Comparison of ENCODE assay signal across 8 mouse cellular contexts in genomic region chr8:84799999-84800831, GRCm38 (mm10). TPM values are rescaled to one million over a fixed set of nuclear protein-coding genes. Genes with fewer than 3 reads are reported as not detected.
A peak's percentile ranks its signal among the peaks of the same experiment; 100 is the strongest.
DNase-seq lines count a peak whose midpoint lies in the region; ATAC-seq and TF ChIP-seq lines count a peak whose summit lies in the region.

Nfix (minus strand) TSS chr8:84800344.

- H3K36me3 ChIP-seq in CH12.LX (replicated peaks in 1 of 2; ENCODE audit: control insufficient read depth in 1 of 2, insufficient read depth in 1 of 2, low read length in 1 of 2), result no peaks in the 10 kb centered on the region
- H3K36me3 ChIP-seq in heart, embryonic 15.5 days, result peaks cover 3% of the 10 kb centered on the region; the same call in 1 of the 2 replicates
- H3K36me3 ChIP-seq in liver, embryonic 14.5 days (replicated peaks; ENCODE audit: control insufficient read depth, insufficient read depth, low read depth), result no peaks in the 10 kb centered on the region
- H3K36me3 ChIP-seq in neural tube, embryonic 11.5 days (ENCODE audit: control insufficient read depth, insufficient read depth, low read length), result no peaks in the 10 kb centered on the region

- TF ChIP-seq RAD21 in CH12.LX (IDR thresholded peaks at IDR 0.05; ENCODE audit: low read depth, low read length), result no peak

- WGBS in heart, embryonic 15.5 days, result 2% methylated on average over 30 of the region's 125 CpGs
- 2% methylated on average over 86 of the region's 125 CpGs for WGBS in liver, embryonic 14.5 days (ENCODE audit: insufficient replicate concordance)
- WGBS in neural tube, embryonic 11.5 days, result 2% methylated on average over 61 of the region's 125 CpGs

- peak within 1 kb of the TSS; percentile 84 for H3K4me2 ChIP-seq in CH12.LX (ENCODE audit: insufficient read depth, low read depth, poor library complexity, severe bottlenecking)
- H3K4me2 ChIP-seq in heart, embryonic 15.5 days, result peak within 1 kb of the TSS; percentile 93
- H3K4me2 ChIP-seq in liver, embryonic 14.5 days (ENCODE audit: low read depth), result peak within 1 kb of the TSS; percentile 98
- peak within 1 kb of the TSS; percentile 94 for H3K4me2 ChIP-seq in neural tube, embryonic 11.5 days (ENCODE audit: low read depth)

- no peak for TF ChIP-seq POLR2A in CH12.LX (IDR thresholded peaks at IDR 0.05; ENCODE audit: low read depth, low read length)
- TF ChIP-seq POLR2A in embryonic fibroblast, embryonic 13.5 days (IDR thresholded peaks at IDR 0.05; ENCODE audit: low read depth, low read length), result peak; percentile 47; the same call in 1 of the 2 replicates

- TF ChIP-seq EP300 in CH12.LX (IDR thresholded peaks at IDR 0.05; ENCODE audit: low read length), result no peak
- TF ChIP-seq EP300 in liver, embryonic 14.5 days (IDR thresholded peaks at IDR 0.05; ENCODE audit: low read depth), result no peak

- H3K9me3 ChIP-seq in CH12.LX (replicated peaks; ENCODE audit: low read length), result peaks cover 7% of the 10 kb centered on the region
- H3K9me3 ChIP-seq in heart, embryonic 15.5 days (replicated peaks), result no peaks in the 10 kb centered on the region
- no peaks in the 10 kb centered on the region for H3K9me3 ChIP-seq in liver, embryonic 14.5 days (ENCODE audit: control insufficient read depth, low read length)
- no peaks in the 10 kb centered on the region for H3K9me3 ChIP-seq in neural tube, embryonic 11.5 days (ENCODE audit: control insufficient read depth, low read length)

- no peak for DNase-seq in CH12.LX (ENCODE audit: extremely low read depth)
- DNase-seq in adrenal gland, adult (ENCODE audit: inconsistent age in 2 of 2, low spot score in 1 of 2), result peak; percentile 73 to 90
- DNase-seq in kidney, postnatal 10 days, result peak; percentile 84
- DNase-seq in liver, embryonic 14.5 days (ENCODE audit: low read depth in 3 of 3, low spot score in 3 of 3), result no peak
- no peak for DNase-seq in neural tube, embryonic 11.5 days (ENCODE audit: low spot score)
- DNase-seq in c-Kit-positive CD71-positive TER-119-positive erythroid progenitor cells, embryonic 14.5 days (ENCODE audit: low spot score), result no peak

- TF ChIP-seq CTCF in CH12.LX (conservative IDR thresholded peaks at IDR 0.05 in 1 of 2, IDR thresholded peaks at IDR 0.05 in 1 of 2; ENCODE audit: low read depth in 2 of 2, low read length in 2 of 2), result no peak
- TF ChIP-seq CTCF in embryonic fibroblast, embryonic 13.5 days (IDR thresholded peaks at IDR 0.05; ENCODE audit: borderline replicate concordance, insufficient read depth, low read length), result no peak; the same call in 1 of the 2 replicates
- no peak for TF ChIP-seq CTCF in liver, embryonic 14.5 days (IDR thresholded peaks at IDR 0.05; ENCODE audit: low read depth)

- H3K9ac ChIP-seq in CH12.LX (ENCODE audit: insufficient read depth, low read depth), result peak within 1 kb of the TSS; percentile 16; the same call in 1 of the 2 replicates
- H3K9ac ChIP-seq in heart, embryonic 15.5 days, result peak within 1 kb of the TSS; percentile 96
- peak within 1 kb of the TSS; percentile 63 for H3K9ac ChIP-seq in liver, embryonic 14.5 days (replicated peaks)
- peak within 1 kb of the TSS; percentile 76 for H3K9ac ChIP-seq in neural tube, embryonic 11.5 days (ENCODE audit: low read length)

- in situ Hi-C loops in CH12.LX (cut with MboI; ENCODE audit: low pct_ligation_motif_present, low pct_unique_long_range_greater_than_20kb, low sequenced_read_pairs), result no loop called here

- peak within 1 kb of the TSS; percentile 16 to 81 (median 50) for H3K4me3 ChIP-seq in CH12.LX (replicated peaks in 1 of 3; ENCODE audit: low read depth in 2 of 3, low read length in 2 of 3, poor library complexity in 1 of 3)
- peak within 1 kb of the TSS; percentile 76 for H3K4me3 ChIP-seq in embryonic fibroblast, embryonic 13.5 days (ENCODE audit: insufficient read depth, low read length)
- peak within 1 kb of the TSS; percentile 84 for H3K4me3 ChIP-seq in heart, embryonic 15.5 days
- peak within 1 kb of the TSS; percentile 57 to 81 for H3K4me3 ChIP-seq in liver, embryonic 14.5 days (ENCODE audit: insufficient read depth in 1 of 2, low read depth in 2 of 2, low read length in 2 of 2)
- peak within 1 kb of the TSS; percentile 75 for H3K4me3 ChIP-seq in neural tube, embryonic 11.5 days (ENCODE audit: low read depth, low read length)

- ATAC-seq in heart, embryonic 15.5 days (replicated peaks; ENCODE audit: insufficient number of reproducible peaks, insufficient read depth, low FRiP score, low read depth), result peak; percentile 57
- peak; percentile 47 for ATAC-seq in liver, embryonic 14.5 days (ENCODE audit: insufficient read depth)
- peak; percentile 51; the same call in 1 of the 2 replicates for ATAC-seq in neural tube, embryonic 11.5 days (ENCODE audit: insufficient read depth, low FRiP score, low TSS enrichment)

- H3K27me3 ChIP-seq in CH12.LX (replicated peaks), result peaks cover 82% of the 10 kb centered on the region
- H3K27me3 ChIP-seq in heart, embryonic 15.5 days, result peaks cover 47% of the 10 kb centered on the region
- H3K27me3 ChIP-seq in liver, embryonic 14.5 days (ENCODE audit: control insufficient read depth, insufficient read depth, low read length), result peaks cover 46% of the 10 kb centered on the region
- peaks cover 97% of the 10 kb centered on the region for H3K27me3 ChIP-seq in neural tube, embryonic 11.5 days (ENCODE audit: control insufficient read depth, insufficient read depth, low read length)

- H3K27ac ChIP-seq in CH12.LX (ENCODE audit: insufficient read depth, low read depth), result no peak within 1 kb of the TSS
- peak within 1 kb of the TSS; percentile 51 for H3K27ac ChIP-seq in embryonic fibroblast, embryonic 13.5 days (ENCODE audit: insufficient read depth, low read length)
- H3K27ac ChIP-seq in heart, embryonic 15.5 days, result peak within 1 kb of the TSS; percentile 87
- H3K27ac ChIP-seq in liver, embryonic 14.5 days, result no peak within 1 kb of the TSS
- no peak within 1 kb of the TSS for H3K27ac ChIP-seq in neural tube, embryonic 11.5 days (ENCODE audit: low read depth, low read length)

- H3K79me2 ChIP-seq in CH12.LX (replicated peaks; ENCODE audit: control insufficient read depth, extremely low read depth, insufficient read depth, poor library complexity, severe bottlenecking), result no peaks in the 10 kb centered on the region

- dilution Hi-C loops in CH12.LX (cut with MboI; ENCODE audit: extremely low pct_ligation_motif_present, extremely low pct_unique_long_range_greater_than_20kb, low sequenced_read_pairs), result no loop called here

- peaks cover 3 to 4% of the 10 kb centered on the region in 2 experiments for H3K4me1 ChIP-seq in CH12.LX (ENCODE audit: control insufficient read depth in 1 of 2, insufficient read depth in 2 of 2)
- peaks cover 7% of the 10 kb centered on the region for H3K4me1 ChIP-seq in embryonic fibroblast, embryonic 13.5 days (ENCODE audit: control insufficient read depth, insufficient read depth, low read length)
- H3K4me1 ChIP-seq in heart, embryonic 15.5 days (replicated peaks), result peaks cover 37% of the 10 kb centered on the region
- no peaks in the 10 kb centered on the region; a peak in 1 of 4 replicates for H3K4me1 ChIP-seq in liver, embryonic 14.5 days (replicated peaks; ENCODE audit: control insufficient read depth in 2 of 2, insufficient read depth in 2 of 2, low read length in 1 of 2)
- H3K4me1 ChIP-seq in neural tube, embryonic 11.5 days (ENCODE audit: control insufficient read depth, insufficient read depth, low read length), result no peaks in the 10 kb centered on the region

TF ChIP-seq in CH12.LX, 34 proteins besides CTCF, POLR2A, EP300 and RAD21:
- TF ChIP-seq MYC (IDR thresholded peaks at IDR 0.05; ENCODE audit: low read depth, low read length), result peak; percentile 67
- no peak for TF ChIP-seq SMC3 (IDR thresholded peaks at IDR 0.05; ENCODE audit: low read depth, low read length)
- TF ChIP-seq TCF12 (IDR thresholded peaks at IDR 0.05; ENCODE audit: low read depth, low read length), result no peak
- peak; percentile 86 for TF ChIP-seq BHLHE40 (IDR thresholded peaks at IDR 0.05; ENCODE audit: low read depth, low read length)
- TF ChIP-seq CHD2 (IDR thresholded peaks at IDR 0.05; ENCODE audit: low read length), result no peak
- TF ChIP-seq JUN (IDR thresholded peaks at IDR 0.05; ENCODE audit: insufficient read depth, low read depth, low read length), result no peak
- TF ChIP-seq MAX (IDR thresholded peaks at IDR 0.05; ENCODE audit: low read length), result peak; percentile 64; the same call in 1 of the 2 replicates
- TF ChIP-seq IRF4 (IDR thresholded peaks at IDR 0.05; ENCODE audit: low read depth, low read length), result no peak
- TF ChIP-seq MAFK (IDR thresholded peaks at IDR 0.05; ENCODE audit: insufficient replicate concordance, low read length), result no peak
- no peak for TF ChIP-seq ZKSCAN1 (IDR thresholded peaks at IDR 0.05; ENCODE audit: borderline replicate concordance, low read depth, low read length)
- no peak for TF ChIP-seq PAX5 (IDR thresholded peaks at IDR 0.05; ENCODE audit: low read length)

RNA-seq across cellular contexts. Expression of gene Nfix, which starts in this region (rescaled TPM):
- 0.76 and 1.1 TPM in 2 replicates for total RNA-seq in CH12.LX (2012; rRNA removed)
- total RNA-seq in CH12.LX (2014; rRNA removed), result 0.09 and 0.19 TPM in 2 replicates
- polyA plus RNA-seq in CH12.LX (2012; ENCODE audit: insufficient read length, low read depth), result 8.6 and 10.5 TPM in 2 replicates
- 173 and 236 TPM in 2 replicates for polyA plus RNA-seq in embryonic fibroblast, embryonic 13.5 days (2011; ENCODE audit: insufficient read length, low read depth, missing spikeins)
- 15.0 and 20.8 TPM in 2 replicates for polyA plus RNA-seq in heart, embryonic 15.5 days (2015; fragmentation: Nextera tagmentation; extraction: Ambion mirVana)
- polyA plus RNA-seq in liver, embryonic 14.5 days (2012; rRNA removed), result 1.2 and 1.4 TPM in 2 replicates
- polyA plus RNA-seq in liver, embryonic 14.5 days (2014; fragmentation: Nextera tagmentation; extraction: Ambion mirVana), result 2.5 and 3.1 TPM in 2 replicates
- 3.1 and 3.7 TPM in 2 replicates for polyA plus RNA-seq in neural tube, embryonic 11.5 days (2014; fragmentation: Nextera tagmentation; extraction: Ambion mirVana)

Comparison
In these comparisons a context has a peak if more than half of its experiments do, and no peak if none do; other contexts are left out.
1. DNase-seq: peak in adrenal gland, adult (2 of 2) and kidney, postnatal 10 days (single experiment); none in CH12.LX (single experiment), liver, embryonic 14.5 days (0 of 3), neural tube, embryonic 11.5 days (single experiment) and c-Kit-positive CD71-positive TER-119-positive erythroid progenitor cells, embryonic 14.5 days (single experiment).
2. H3K27ac ChIP-seq: peak in embryonic fibroblast, embryonic 13.5 days (single experiment) and heart, embryonic 15.5 days (single experiment); none in CH12.LX (single experiment), liver, embryonic 14.5 days (single experiment) and neural tube, embryonic 11.5 days (single experiment).
3. H3K9ac ChIP-seq: peak in every context shown above with its lines; median percentile 96 in heart, embryonic 15.5 days; 76 in neural tube, embryonic 11.5 days; 63 in liver, embryonic 14.5 days; 16 in CH12.LX.
4. Peak in every context shown above with its lines, with median percentiles within 50 percentile points of each other: H3K4me2 ChIP-seq, H3K4me3 ChIP-seq and ATAC-seq.